Mouse (Mus musculus) spleen, postnatal 36 days (tissue): ENCODE measurements around the gene Tmem230.
A peak's percentile ranks its signal among the peaks of the same experiment; 100 is the strongest.
"Not testable (repeated sequence)": the region's sequence is repeated elsewhere in the genome, so short reads cannot be mapped to it uniquely, and the experiment has no call there.

Source experiments
- DNase-seq, 2 experiments: peaks; one replicate each; pipeline ENCODE4 v3.0.0; 2022; ENCODE audit warnings: low spot score in 2 of 2, mixed read lengths in 1 of 2

The Tmem230 gene

GRCm38 (mm10) chr2:132247539-132248313 lies at the start of gene Tmem230:
TSS of gene Tmem230 (minus strand) at chr2:132247807.
- DNase-seq: peak; percentile 94

GRCm38 (mm10) chr2:132293694-132294450 lies 46.3 kb upstream of the Tmem230 start:
- no peak for DNase-seq

GRCm38 (mm10) chr2:132292083-132292482 lies 44.5 kb upstream of the Tmem230 start:
- DNase-seq: no peak

- DNase-seq: no peak
Observed at GRCm38 (mm10) chr2:132291265-132291664, 43.7 kb upstream of the Tmem230 start.

GRCm38 (mm10) chr2:132290808-132291207 lies 43.2 kb upstream of the Tmem230 start:
- DNase-seq: no peak

- DNase-seq: not testable (repeated sequence)
Observed at GRCm38 (mm10) chr2:132289213-132289612, 41.6 kb upstream of the Tmem230 start.

GRCm38 (mm10) chr2:132286376-132287076 lies 38.9 kb upstream of the Tmem230 start:
- DNase-seq: no peak

- DNase-seq: not testable (repeated sequence)
Observed at GRCm38 (mm10) chr2:132285722-132286121, 38.1 kb upstream of the Tmem230 start.

- no peak for DNase-seq
Observed at GRCm38 (mm10) chr2:132284492-132285139, 37.0 kb upstream of the Tmem230 start.

GRCm38 (mm10) chr2:132283236-132284070 lies 35.8 kb upstream of the Tmem230 start:
- no peak for DNase-seq

- no peak for DNase-seq
Observed at GRCm38 (mm10) chr2:132282453-132283174, 35.0 kb upstream of the Tmem230 start.

- DNase-seq: peak in 1 of 2 experiments; percentile 28
Observed at GRCm38 (mm10) chr2:132281560-132282452, 34.2 kb upstream of the Tmem230 start.

- DNase-seq: no peak
Observed at GRCm38 (mm10) chr2:132280518-132281120, 33.0 kb upstream of the Tmem230 start.

GRCm38 (mm10) chr2:132279978-132280377 lies 32.4 kb upstream of the Tmem230 start:
- DNase-seq: no peak

GRCm38 (mm10) chr2:132279336-132279882 lies 31.8 kb upstream of the Tmem230 start:
- DNase-seq: no peak

GRCm38 (mm10) chr2:132278273-132278853 lies 30.8 kb upstream of the Tmem230 start:
- DNase-seq: no peak

GRCm38 (mm10) chr2:132276249-132276648 lies 28.6 kb upstream of the Tmem230 start:
- no peak for DNase-seq

- no peak for DNase-seq
Observed at GRCm38 (mm10) chr2:132275527-132275926, 27.9 kb upstream of the Tmem230 start.
